Mouse (Mus musculus): ENCODE measurements around the gene D10Wsu102e. TPM values are rescaled to one million over a fixed set of nuclear protein-coding genes. Genes with fewer than 3 reads are reported as not detected.
"Not testable (repeated sequence)": the region's sequence is repeated elsewhere in the genome, so short reads cannot be mapped to it uniquely, and the experiment has no call there.

D10Wsu102e gene
- polyA plus RNA-seq, 1 experiment from 2014 or later = 0.81 TPM

GRCm38 (mm10) chr10:83343828-83344685, 16.0 kb upstream of the D10Wsu102e start:
- no peaks in the 10 kb centered on the region for H3K36me3 ChIP-seq (ENCODE audit: insufficient read depth, low read length)

GRCm38 (mm10) chr10:83345693-83346358, 14.2 kb upstream of the D10Wsu102e start:
- no peak for ATAC-seq (ENCODE audit: low FRiP score, low TSS enrichment)
- Histone ChIP-seq H3K36me3 (ENCODE audit: insufficient read depth, low read length) (no peaks in the 10 kb centered on the region), H3K9me3 (ENCODE audit: low read length) (no peaks in the 10 kb centered on the region), H3K4me2 (replicated peaks; ENCODE audit: low read depth, low read length) (no peak overlapping the region), H3K4me3 (ENCODE audit: low read length) (no peak overlapping the region), H3K27ac (ENCODE audit: low read length) (no peak overlapping the region), H3K27me3 (ENCODE audit: insufficient read depth, low read length) (no peaks in the 10 kb centered on the region), H3K4me1 (ENCODE audit: insufficient read depth, low read length) (no peaks in the 10 kb centered on the region), H3K9ac (replicated peaks; ENCODE audit: low read length) (no peak overlapping the region)
- 38% methylated on average over 7 of the region's 7 CpGs for WGBS

More at GRCm38 (mm10) chr10:83343828-83344685, 16.0 kb upstream of the D10Wsu102e start:
- H3K9ac ChIP-seq (replicated peaks; ENCODE audit: low read length) = no peak overlapping the region
- no peak overlapping the region for H3K27ac ChIP-seq (ENCODE audit: low read length)
- H3K9me3 ChIP-seq (ENCODE audit: low read length) = no peaks in the 10 kb centered on the region
- no peak overlapping the region for H3K4me2 ChIP-seq (replicated peaks; ENCODE audit: low read depth, low read length)
- 65% methylated on average over 2 of the region's 2 CpGs for WGBS
- peaks cover 9% of the 10 kb centered on the region; the same call in 1 of the 2 replicates for H3K27me3 ChIP-seq (ENCODE audit: insufficient read depth, low read length)
- no peaks in the 10 kb centered on the region for H3K4me1 ChIP-seq (ENCODE audit: insufficient read depth, low read length)
- ATAC-seq (ENCODE audit: low FRiP score, low TSS enrichment) = no peak
- no peak overlapping the region for H3K4me3 ChIP-seq (ENCODE audit: low read length)

- Histone ChIP-seq H3K9me3 (ENCODE audit: low read length) (no peaks in the 10 kb centered on the region), H3K4me1 (ENCODE audit: insufficient read depth, low read length) (no peaks in the 10 kb centered on the region), H3K36me3 (ENCODE audit: insufficient read depth, low read length) (no peaks in the 10 kb centered on the region), H3K9ac (replicated peaks; ENCODE audit: low read length) (no peak overlapping the region), H3K4me2 (replicated peaks; ENCODE audit: low read depth, low read length) (no peak overlapping the region), H3K4me3 (ENCODE audit: low read length) (no peak overlapping the region), H3K27me3 (ENCODE audit: insufficient read depth, low read length) (no peaks in the 10 kb centered on the region), H3K27ac (ENCODE audit: low read length) (no peak overlapping the region)
- no peak for ATAC-seq (ENCODE audit: low FRiP score, low TSS enrichment)
- 88% methylated on average over 5 of the region's 5 CpGs for whole genome bisulfite sequencing
Observed at GRCm38 (mm10) chr10:83346359-83346736, 13.7 kb upstream of the D10Wsu102e start.

- Histone ChIP-seq H3K4me3 (ENCODE audit: low read length) (no peak overlapping the region), H3K27me3 (ENCODE audit: insufficient read depth, low read length) (no peaks in the 10 kb centered on the region), H3K9ac (replicated peaks; ENCODE audit: low read length) (no peak overlapping the region), H3K27ac (ENCODE audit: low read length) (no peak overlapping the region), H3K36me3 (ENCODE audit: insufficient read depth, low read length) (no peaks in the 10 kb centered on the region), H3K9me3 (ENCODE audit: low read length) (no peaks in the 10 kb centered on the region), H3K4me2 (replicated peaks; ENCODE audit: low read depth, low read length) (no peak overlapping the region), H3K4me1 (ENCODE audit: insufficient read depth, low read length) (no peaks in the 10 kb centered on the region)
- ATAC-seq (ENCODE audit: low FRiP score, low TSS enrichment) = no peak
- 34% methylated on average over 7 of the region's 7 CpGs for WGBS
Observed at GRCm38 (mm10) chr10:83347494-83347893, 12.5 kb upstream of the D10Wsu102e start.

- Histone ChIP-seq H3K9ac (replicated peaks; ENCODE audit: low read length) (no peak overlapping the region), H3K4me1 (ENCODE audit: insufficient read depth, low read length) (peaks cover 8% of the 10 kb centered on the region), H3K4me2 (replicated peaks; ENCODE audit: low read depth, low read length) (no peak overlapping the region), H3K4me3 (ENCODE audit: low read length) (no peak overlapping the region), H3K27ac (ENCODE audit: low read length) (no peak overlapping the region), H3K9me3 (ENCODE audit: low read length) (no peaks in the 10 kb centered on the region), H3K27me3 (ENCODE audit: insufficient read depth, low read length) (no peaks in the 10 kb centered on the region), H3K36me3 (ENCODE audit: insufficient read depth, low read length) (no peaks in the 10 kb centered on the region)
- WGBS = 70% methylated on average over 2 of the region's 2 CpGs
- 0 out of 2 replicates have a peak, but pooled peaks have one; percentile 54 for ATAC-seq (ENCODE audit: low FRiP score, low TSS enrichment)
Observed at GRCm38 (mm10) chr10:83350689-83351088, 9.3 kb upstream of the D10Wsu102e start.

- 77% methylated on average over 3 of the region's 4 CpGs for WGBS
- ATAC-seq (ENCODE audit: low FRiP score, low TSS enrichment); H3K27me3 ChIP-seq (ENCODE audit: insufficient read depth, low read length); H3K4me2 ChIP-seq (replicated peaks; ENCODE audit: low read depth, low read length); H3K4me3 ChIP-seq (ENCODE audit: low read length); H3K9me3 ChIP-seq (ENCODE audit: low read length); H3K4me1 ChIP-seq (ENCODE audit: insufficient read depth, low read length); H3K9ac ChIP-seq (replicated peaks; ENCODE audit: low read length); H3K27ac ChIP-seq (ENCODE audit: low read length); H3K36me3 ChIP-seq (ENCODE audit: insufficient read depth, low read length): not testable (repeated sequence)
Observed at GRCm38 (mm10) chr10:83351779-83352178, 8.2 kb upstream of the D10Wsu102e start.

- peak overlapping the region; percentile 0; the same call in 1 of the 2 replicates for H3K9ac ChIP-seq (replicated peaks; ENCODE audit: low read length)
- H3K27me3 ChIP-seq (ENCODE audit: insufficient read depth, low read length) = no peaks in the 10 kb centered on the region
- H3K4me2 ChIP-seq (replicated peaks; ENCODE audit: low read depth, low read length) = peak overlapping the region; percentile 20; the same call in 1 of the 2 replicates
- WGBS = 40% methylated on average over 14 of the region's 14 CpGs
- H3K36me3 ChIP-seq (ENCODE audit: insufficient read depth, low read length) = no peaks in the 10 kb centered on the region
- H3K4me1 ChIP-seq (ENCODE audit: insufficient read depth, low read length) = peaks cover 8% of the 10 kb centered on the region
- H3K9me3 ChIP-seq (ENCODE audit: low read length) = no peaks in the 10 kb centered on the region
- H3K4me3 ChIP-seq (ENCODE audit: low read length) = no peak overlapping the region
- peak overlapping the region; percentile 19; the same call in 1 of the 2 replicates for H3K27ac ChIP-seq (ENCODE audit: low read length)
- ATAC-seq (ENCODE audit: low FRiP score, low TSS enrichment) = 0 out of 2 replicates have a peak, but pooled peaks have one; percentile 49
Observed at GRCm38 (mm10) chr10:83353680-83354332, 6.2 kb upstream of the D10Wsu102e start.

- no peak overlapping the region for H3K4me2 ChIP-seq (replicated peaks; ENCODE audit: low read depth, low read length)
- no peak; the same call in 1 of the 2 replicates for ATAC-seq (ENCODE audit: low FRiP score, low TSS enrichment)
- H3K4me1 ChIP-seq (ENCODE audit: insufficient read depth, low read length) = peaks cover 8% of the 10 kb centered on the region
- H3K9me3 ChIP-seq (ENCODE audit: low read length) = no peaks in the 10 kb centered on the region
- H3K36me3 ChIP-seq (ENCODE audit: insufficient read depth, low read length) = no peaks in the 10 kb centered on the region
- 61% methylated on average over 8 of the region's 8 CpGs for WGBS
- 0 out of 2 replicates have a peak overlapping the region, but pooled peaks have one; percentile 19 for H3K27ac ChIP-seq (ENCODE audit: low read length)
- H3K27me3 ChIP-seq (ENCODE audit: insufficient read depth, low read length) = no peaks in the 10 kb centered on the region
- no peak overlapping the region for H3K4me3 ChIP-seq (ENCODE audit: low read length)
- 0 out of 2 replicates have a peak overlapping the region, but pooled peaks have one; percentile 0 for H3K9ac ChIP-seq (replicated peaks; ENCODE audit: low read length)
Observed at GRCm38 (mm10) chr10:83354333-83354719, 5.7 kb upstream of the D10Wsu102e start.

GRCm38 (mm10) chr10:83356416-83356815, 3.6 kb upstream of the D10Wsu102e start:
- H3K4me1 ChIP-seq (ENCODE audit: insufficient read depth, low read length) = peaks cover 16% of the 10 kb centered on the region
- 78% methylated on average over 12 of the region's 12 CpGs for WGBS
- H3K36me3 ChIP-seq (ENCODE audit: insufficient read depth, low read length) = no peaks in the 10 kb centered on the region
- H3K4me3 ChIP-seq (ENCODE audit: low read length) = no peak overlapping the region
- H3K27ac ChIP-seq (ENCODE audit: low read length) = no peak overlapping the region
- no peaks in the 10 kb centered on the region for H3K9me3 ChIP-seq (ENCODE audit: low read length)
- H3K9ac ChIP-seq (replicated peaks; ENCODE audit: low read length) = no peak overlapping the region
- no peaks in the 10 kb centered on the region for H3K27me3 ChIP-seq (ENCODE audit: insufficient read depth, low read length)
- no peak for ATAC-seq (ENCODE audit: low FRiP score, low TSS enrichment)
- H3K4me2 ChIP-seq (replicated peaks; ENCODE audit: low read depth, low read length) = no peak overlapping the region

All from kidney, embryonic 16.5 days (tissue).